Mouse (Mus musculus) brain, adult 10 weeks (tissue): Measurements from ENCODE around the gene Polr3f. TPM values are rescaled to one million over a fixed set of nuclear protein-coding genes. Genes with fewer than 3 reads are reported as not detected.

Source experiments
- polyA plus RNA-seq: library from polyadenylated mRNA; stranded (reverse); fragments of 350-450 nt; fragmentation: Illumina TruSeq; extraction: RNeasy Lipid Tissue Mini Kit (QIAGEN cat#74804); gene quantifications from one replicate; pipeline ENCODE4 v1.2.3, GENCODE M21; 2015; ENCODE audit warnings: low read depth, low replicate concordance

The Polr3f gene
- polyA plus RNA-seq: 18.2 TPM

GRCm38 (mm10) chr2:144526981-144527820 is at the start of gene Polr3f, which contains the start of gene Dzank1:
Polr3f (plus strand) TSS chr2:144527718.
Dzank1 (minus strand) TSS chr2:144527414.

GRCm38 (mm10) chr2:144550529-144550928 is 23.0 kb downstream of the Polr3f start, which contains the start of gene Rbbp9:
Rbbp9 (minus strand) TSS chr2:144550869.

GRCm38 (mm10) chr2:144555820-144556552 is 28.5 kb downstream of the Polr3f start, which contains the start of gene Sec23b:
Sec23b (plus strand) TSS chr2:144556229.

Other genes with a start within 250 kb of the Polr3f start
- gene Ovol2, start 195.6 kb upstream of the Polr3f start, polyA plus RNA-seq: 7.2 TPM
- 20.2 TPM for gene Kat14, start 158.7 kb upstream of the Polr3f start, polyA plus RNA-seq
- gene Pet117, start 158.7 kb upstream of the Polr3f start, polyA plus RNA-seq: 3.3 TPM
- gene Dzank1, start 304 bp upstream of the Polr3f start, polyA plus RNA-seq: 109 TPM
- 45.4 TPM for gene Rbbp9, start 23.2 kb downstream of the Polr3f start, polyA plus RNA-seq
- 52.1 TPM for gene Sec23b, start 28.5 kb downstream of the Polr3f start, polyA plus RNA-seq
- 94.2 TPM for gene Smim26, start 66.3 kb downstream of the Polr3f start, polyA plus RNA-seq
- 101 TPM for gene Dtd1, start 72.2 kb downstream of the Polr3f start, polyA plus RNA-seq